Mouse (Mus musculus): ENCODE measurements around the gene Atf7.

DNA sequence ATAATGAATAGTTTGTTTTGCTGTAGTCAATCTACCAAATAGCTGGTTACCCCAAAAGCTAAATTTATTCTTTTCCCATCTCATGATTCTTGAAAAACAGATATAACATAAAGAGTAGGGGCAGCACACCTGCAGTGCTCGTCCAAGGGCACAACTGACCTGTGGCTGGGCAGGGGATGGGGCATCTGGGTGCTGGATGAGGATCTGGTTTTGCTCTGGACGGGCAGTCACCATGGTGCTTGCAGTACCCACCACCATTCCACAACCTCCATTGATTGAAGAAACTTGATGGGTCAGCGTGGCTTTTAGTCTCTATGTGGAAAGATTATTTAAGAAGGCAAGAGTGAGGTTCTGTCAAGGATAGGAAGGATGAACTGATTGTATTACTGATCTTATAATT lies 79.0 kb downstream of the Atf7 start:
- TF ChIP-seq HCFC1 (IDR thresholded peaks at IDR 0.05; ENCODE audit: low read depth, low read length) (no peak), CTCF (conservative IDR thresholded peaks at IDR 0.05 in 1 of 2, IDR thresholded peaks at IDR 0.05 in 1 of 2; ENCODE audit: low read depth in 2 of 2, low read length in 2 of 2) (no peak), CHD1 (IDR thresholded peaks at IDR 0.05; ENCODE audit: low read depth, low read length) (no peak), POLR2AphosphoS2 (IDR thresholded peaks at IDR 0.05; ENCODE audit: low read depth, low read length) (no peak), EP300 (IDR thresholded peaks at IDR 0.05; ENCODE audit: low read length) (no peak), ETS1 (conservative IDR thresholded peaks at IDR 0.05; ENCODE audit: low read depth, low read length) (no peak), CHD2 (IDR thresholded peaks at IDR 0.05; ENCODE audit: low read length) (no peak), TCF12 (IDR thresholded peaks at IDR 0.05; ENCODE audit: low read depth, low read length) (no peak), UBTF (IDR thresholded peaks at IDR 0.05; ENCODE audit: low read depth, low read length) (no peak), POLR2A (IDR thresholded peaks at IDR 0.05; ENCODE audit: low read depth, low read length) (no peak), RAD21 (IDR thresholded peaks at IDR 0.05; ENCODE audit: low read depth, low read length) (no peak), MAFK (IDR thresholded peaks at IDR 0.05; ENCODE audit: insufficient replicate concordance, low read length) (no peak), MEF2A (IDR thresholded peaks at IDR 0.05; ENCODE audit: borderline replicate concordance, low read depth, low read length) (no peak)

Measured in CH12.LX (cell line).